Mouse (Mus musculus): ENCODE measurements around the gene BC067074.

The BC067074 gene

DNA sequence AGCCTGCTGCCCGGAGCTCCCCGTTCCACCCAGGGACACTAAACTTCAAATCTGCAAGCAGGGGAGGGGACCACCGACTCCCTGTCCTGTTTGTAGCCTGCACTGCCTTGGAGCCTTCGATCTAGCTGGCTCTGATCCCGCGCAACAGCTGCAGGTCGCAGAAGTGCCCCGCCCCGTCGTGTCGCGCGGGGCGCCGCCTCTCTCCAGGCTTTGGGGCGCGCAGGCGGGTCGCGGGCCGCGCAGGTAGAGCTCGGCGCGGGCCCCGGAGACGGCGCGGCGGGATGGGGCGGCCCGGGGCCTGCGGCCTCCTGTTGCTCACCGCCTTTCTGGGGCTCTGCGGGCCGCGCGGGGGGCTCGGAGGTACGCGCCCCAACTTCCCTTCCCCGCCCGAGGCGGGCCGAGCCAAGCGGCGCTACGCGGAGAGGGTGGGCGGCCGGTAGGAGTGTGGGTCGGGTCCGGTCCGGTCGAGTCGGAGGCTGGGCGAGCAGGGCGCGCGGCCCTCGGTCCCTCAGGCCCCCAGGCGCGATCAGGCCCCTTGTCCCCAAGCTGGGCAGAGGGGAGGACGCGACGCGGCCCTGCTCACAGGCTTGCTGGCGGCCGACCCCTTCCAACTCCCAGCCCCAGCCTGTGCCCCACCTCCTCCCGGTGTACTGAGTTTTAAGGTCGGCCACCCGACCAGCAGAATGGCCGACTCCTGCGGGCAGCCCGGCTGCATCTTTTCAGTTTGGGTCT lies at the start of gene BC067074:
BC067074 (plus strand) TSS at position 185 of the 732 bp plus-strand sequence.
- TF ChIP-seq GATA4 (IDR thresholded peaks at IDR 0.05; ENCODE audit: insufficient replicate concordance, low read length) = no peak

DNA sequence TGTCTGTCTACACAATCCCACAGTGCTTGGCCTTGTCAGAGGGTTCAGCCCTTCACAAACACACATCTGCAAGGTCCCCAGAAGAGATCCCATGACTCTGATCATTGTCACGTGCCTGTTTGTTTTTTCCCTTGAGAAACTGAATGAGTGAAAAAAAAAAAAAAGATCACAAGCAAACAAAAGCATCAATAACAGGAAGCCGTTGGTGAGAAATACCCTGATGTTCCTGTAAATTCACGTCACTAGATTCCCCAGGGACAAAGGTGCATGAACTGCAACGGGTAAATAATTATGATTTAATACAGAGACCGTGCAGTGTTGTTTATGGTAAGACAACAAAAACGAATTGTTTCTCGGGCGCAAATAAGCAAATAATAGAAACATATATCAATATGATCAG lies 47.9 kb upstream of the BC067074 start:
- TF ChIP-seq GATA4 (IDR thresholded peaks at IDR 0.05; ENCODE audit: insufficient replicate concordance, low read length) = no peak

DNA sequence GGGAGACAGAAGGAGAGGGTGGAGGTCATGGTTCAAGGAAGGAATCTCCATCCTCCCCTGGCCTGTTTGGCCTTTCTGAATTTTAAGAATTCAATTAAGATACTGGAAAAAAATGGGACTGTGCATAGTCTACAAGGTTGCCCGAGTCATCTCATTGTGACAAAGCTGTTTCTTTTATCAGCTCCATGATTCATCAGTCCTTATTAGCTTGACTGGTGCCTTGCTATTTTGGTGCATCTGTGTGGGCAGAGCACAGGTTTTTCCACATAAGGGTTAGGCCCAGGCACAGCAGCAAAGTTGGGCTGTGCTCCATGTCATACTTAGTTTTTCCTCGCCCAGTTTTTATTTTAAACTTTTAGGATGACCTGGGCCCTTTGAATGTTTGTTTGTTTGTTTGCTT lies 36.2 kb upstream of the BC067074 start:
- TF ChIP-seq GATA4 (IDR thresholded peaks at IDR 0.05; ENCODE audit: insufficient replicate concordance, low read length) = no peak

DNA sequence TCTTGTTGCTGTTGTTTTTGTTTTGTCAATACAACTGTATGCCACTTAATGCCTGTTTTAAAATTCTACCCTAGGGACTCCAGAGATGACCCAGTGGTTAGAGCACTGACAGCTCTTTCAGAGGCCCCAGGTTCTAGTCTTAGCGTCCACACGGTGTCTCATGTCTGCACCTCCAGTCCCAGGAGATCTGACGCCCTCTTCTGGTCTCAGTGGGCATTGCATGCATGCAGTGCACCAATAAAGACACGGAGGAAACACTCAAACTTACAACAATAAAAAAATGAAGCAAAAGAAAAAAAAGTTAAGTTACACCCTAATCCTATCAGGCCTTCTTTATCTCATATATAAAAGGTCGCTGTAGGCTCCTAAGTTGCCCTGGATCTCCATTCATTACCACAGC lies 35.8 kb upstream of the BC067074 start:
- no peak for TF ChIP-seq GATA4 (IDR thresholded peaks at IDR 0.05; ENCODE audit: insufficient replicate concordance, low read length)

DNA sequence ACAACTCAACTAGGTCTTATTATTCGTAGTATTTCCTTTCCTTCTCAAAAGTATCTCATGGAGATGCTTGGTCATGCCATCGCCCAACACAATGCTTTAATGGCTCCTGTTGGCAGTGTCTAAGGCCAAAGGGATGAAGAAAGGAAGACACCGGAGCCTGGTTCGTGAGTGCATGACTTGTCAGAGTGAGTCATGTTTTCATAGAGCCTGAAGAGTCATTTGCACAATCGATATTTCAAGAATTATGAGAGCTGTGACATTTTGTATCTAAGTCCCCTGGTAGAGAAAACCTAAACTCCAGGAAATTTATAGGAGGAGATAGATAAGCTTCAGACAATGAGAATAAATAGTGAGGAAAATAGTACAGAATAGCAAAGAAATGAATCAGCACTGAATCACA lies 33.7 kb upstream of the BC067074 start:
- no peak for TF ChIP-seq GATA4 (IDR thresholded peaks at IDR 0.05; ENCODE audit: insufficient replicate concordance, low read length)

DNA sequence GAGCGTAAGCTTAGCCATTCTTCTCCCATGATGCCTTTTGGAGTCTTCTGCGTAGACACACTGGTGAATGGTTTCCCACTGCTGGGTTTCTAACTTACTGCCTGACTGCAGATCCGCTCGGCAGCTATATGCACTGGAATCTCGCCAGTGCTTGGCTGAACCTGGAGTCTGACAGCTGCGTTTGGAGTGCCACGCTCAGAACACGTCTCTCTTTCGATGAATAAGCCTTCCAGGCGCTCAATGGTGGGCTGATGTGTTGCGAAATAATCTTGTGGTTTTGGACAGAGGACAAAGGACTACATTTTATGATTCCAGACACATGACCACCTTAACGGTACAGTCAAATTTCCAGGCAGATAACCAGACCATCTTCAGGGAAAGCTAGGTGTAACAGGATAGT lies 30.1 kb upstream of the BC067074 start:
- TF ChIP-seq GATA4 (IDR thresholded peaks at IDR 0.05; ENCODE audit: insufficient replicate concordance, low read length) = no peak

DNA sequence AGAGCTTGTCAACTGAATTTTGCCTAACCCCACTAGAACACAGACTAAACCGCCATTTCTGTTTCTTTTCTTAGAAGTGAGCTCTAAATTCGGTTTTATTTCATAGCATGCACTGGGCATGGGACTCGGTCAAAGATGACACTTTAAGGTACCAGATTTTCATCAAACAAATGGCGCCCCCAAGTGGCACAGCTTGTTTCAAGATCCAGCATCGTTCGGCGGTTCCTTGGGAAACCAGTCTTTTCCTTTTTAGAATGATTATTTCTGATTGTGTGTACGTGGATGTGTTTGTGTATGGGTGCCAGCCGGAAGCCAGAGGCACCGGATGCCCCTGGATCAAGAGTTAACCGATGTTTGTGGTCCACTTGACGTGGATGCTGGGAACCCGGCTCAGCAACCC lies 27.7 kb upstream of the BC067074 start:
- no peak for TF ChIP-seq GATA4 (IDR thresholded peaks at IDR 0.05; ENCODE audit: insufficient replicate concordance, low read length)

DNA sequence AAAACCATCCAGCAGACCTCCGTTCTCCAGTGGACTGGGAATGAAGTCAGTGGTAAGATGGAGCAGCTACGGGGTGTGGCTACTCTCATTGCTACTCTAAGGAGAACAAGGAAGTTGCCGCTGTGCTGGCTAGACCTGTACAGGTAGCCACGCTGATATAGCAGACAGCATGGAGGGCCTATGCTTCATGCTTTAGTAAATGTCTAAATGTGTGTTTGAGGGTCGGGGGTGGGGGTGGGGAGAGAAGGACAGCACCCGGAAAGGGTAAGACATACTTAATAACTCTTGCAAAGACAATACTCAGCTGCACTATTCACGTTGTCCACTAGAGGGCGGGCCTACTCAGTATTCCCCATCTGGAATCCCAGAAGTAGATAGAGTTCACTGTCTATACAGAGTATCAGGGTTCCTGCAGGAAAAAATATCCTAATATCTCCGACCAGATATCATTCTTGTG lies 26.4 kb upstream of the BC067074 start:
- no peak for TF ChIP-seq GATA4 (IDR thresholded peaks at IDR 0.05; ENCODE audit: insufficient replicate concordance, low read length)

DNA sequence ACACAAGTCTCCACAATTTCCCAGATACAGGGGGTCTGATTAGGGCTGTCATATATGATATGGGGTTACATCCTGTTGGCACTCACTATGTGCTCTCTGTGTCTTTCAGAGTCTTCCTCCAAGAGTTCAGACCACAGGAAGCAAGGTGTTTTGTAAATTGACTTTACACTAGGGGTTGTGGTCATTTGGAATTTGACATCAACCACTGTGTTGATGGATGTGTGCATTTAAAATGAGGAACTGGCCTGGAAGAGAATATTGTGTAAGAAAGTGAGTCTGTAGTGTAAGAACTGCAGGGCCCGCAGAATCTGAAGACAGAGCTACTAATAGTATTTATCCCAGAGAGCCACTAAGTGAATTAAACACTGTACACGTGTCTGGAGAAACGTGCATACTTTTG lies 25.8 kb upstream of the BC067074 start:
- TF ChIP-seq GATA4 (IDR thresholded peaks at IDR 0.05; ENCODE audit: insufficient replicate concordance, low read length) = no peak

DNA sequence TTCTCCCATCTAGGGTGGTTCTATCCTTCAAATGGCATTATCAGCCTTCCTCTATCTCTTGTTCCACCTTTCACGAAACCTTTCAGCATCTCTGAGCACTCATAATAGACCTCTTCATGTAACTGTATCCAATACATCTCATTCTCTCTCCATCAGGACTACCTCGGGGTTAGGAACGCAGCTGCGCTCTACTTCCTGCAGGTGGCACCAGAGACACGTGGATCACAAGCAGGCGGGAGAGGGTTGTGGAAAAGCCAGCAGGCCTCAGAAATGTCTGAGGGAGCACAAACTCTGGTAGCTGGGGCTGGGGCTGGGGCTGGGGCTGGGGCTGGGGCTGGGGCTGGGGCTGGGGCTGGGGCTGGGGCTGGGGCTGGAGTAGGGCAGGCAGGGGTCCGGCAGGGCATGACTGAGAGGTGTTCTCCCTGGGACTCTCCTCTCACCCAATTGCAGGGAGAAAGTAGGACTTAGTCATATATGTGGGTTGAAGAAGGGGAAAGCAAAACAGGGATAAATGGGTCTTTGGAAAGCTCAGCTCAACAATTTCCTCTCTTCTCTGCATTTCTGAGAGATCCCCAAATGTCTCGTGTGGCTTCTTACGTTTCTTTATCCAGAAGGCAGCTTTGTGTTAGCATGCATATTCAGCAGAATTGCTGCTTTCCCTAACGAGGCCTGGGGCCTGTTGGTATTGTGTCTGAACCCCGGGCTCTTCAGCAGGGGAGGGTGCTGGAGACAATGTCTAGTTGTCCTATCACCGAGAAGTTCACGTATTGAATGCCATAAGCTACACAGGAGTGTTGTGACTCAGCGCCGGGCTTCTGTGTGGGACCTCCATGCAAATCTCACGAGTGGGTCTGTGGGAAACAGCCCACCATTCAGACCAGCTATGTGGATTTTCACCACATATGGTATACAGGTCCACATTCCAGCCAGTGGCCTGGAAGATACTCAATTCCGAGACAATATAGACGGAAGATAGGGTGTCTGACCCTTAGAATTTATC lies 22.9 kb upstream of the BC067074 start:
- TF ChIP-seq GATA4 (IDR thresholded peaks at IDR 0.05; ENCODE audit: insufficient replicate concordance, low read length) = no peak

DNA sequence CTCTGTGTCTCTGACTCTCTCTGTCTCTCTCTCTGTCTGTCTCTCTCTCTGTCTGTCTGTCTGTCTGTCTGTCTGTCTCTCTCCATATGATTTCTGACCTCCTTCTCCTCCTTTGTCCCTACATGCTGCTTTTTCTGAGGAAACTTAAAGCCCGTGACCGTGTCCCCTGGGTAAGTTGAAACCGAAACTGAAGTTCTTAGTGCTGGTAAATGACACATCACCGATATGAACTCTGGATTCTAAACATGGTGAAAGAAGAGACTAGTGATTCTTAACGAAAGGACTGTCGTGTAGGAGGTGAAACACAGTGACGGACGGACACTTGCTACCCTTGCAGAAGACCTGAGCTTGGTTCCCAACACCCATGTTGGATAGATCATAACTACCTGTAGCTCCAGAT lies 21.8 kb upstream of the BC067074 start:
- no peak for TF ChIP-seq GATA4 (IDR thresholded peaks at IDR 0.05; ENCODE audit: insufficient replicate concordance, low read length)

DNA sequence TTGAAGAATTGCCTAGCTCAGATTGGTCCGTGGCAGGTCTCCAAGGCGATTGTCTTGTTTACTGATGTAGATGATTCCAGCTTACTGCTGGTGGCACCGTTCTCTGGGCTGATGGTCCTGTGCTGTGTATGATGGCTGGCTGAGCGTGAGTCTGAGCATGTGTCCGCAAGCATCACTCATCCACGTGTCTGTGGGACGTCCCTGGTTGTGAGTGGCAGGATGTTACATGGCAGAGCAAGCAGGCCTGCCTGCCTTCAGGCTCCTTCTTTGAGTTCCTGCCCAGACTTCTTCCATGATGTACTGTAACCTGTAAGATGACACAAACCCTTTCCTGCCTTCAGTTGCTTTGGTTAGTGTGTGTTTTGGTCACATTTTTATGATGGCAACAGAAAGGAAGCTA lies 5.8 kb upstream of the BC067074 start:
- no peak for TF ChIP-seq GATA4 (IDR thresholded peaks at IDR 0.05; ENCODE audit: insufficient replicate concordance, low read length)

DNA sequence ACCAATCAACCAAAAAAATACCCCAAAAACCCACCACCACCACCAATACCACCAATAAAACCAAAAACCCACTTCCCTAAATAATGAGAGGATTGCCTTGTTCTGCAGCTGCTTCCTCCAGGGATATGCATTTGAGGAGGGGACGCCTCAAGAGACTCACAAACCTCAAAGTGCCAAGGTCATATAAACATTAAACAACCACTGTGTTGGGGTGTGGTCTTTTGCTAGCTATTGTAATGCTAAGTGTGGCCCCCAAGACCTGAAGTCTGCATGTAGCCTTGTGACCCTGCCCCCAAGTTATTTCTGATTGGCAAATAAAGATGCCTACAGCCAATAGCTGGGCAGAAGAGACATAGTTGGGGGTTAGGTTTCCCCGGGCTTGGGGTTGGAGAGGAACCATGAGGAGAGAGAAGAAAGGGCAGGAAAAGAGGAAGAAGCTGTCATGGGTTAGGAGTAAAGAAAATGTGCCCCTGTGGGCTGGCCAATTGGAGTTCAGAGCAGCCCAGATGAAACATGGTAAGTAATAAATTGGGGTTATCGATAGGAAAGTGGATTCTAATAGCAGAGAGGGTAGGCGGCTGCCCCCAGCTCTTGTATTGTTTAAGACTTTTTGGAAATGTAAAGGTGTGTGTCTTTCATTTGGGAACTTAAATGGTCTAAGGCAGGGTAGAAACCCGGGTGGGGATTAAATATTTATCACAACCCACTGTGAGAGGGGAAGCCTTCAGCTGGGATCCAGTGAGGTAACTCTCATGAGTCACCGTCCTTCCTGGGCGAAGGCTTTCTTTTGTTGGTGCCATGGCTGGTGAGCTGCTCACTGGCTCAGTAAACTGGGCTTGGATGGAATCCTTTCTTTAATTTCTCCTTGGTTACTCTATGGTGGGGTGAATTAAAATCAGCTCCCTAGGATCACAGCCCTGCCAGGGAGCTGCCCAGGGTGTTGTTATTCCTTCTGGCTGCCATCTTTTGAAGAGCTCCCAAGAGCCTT lies 4.5 kb upstream of the BC067074 start:
- TF ChIP-seq GATA4 (IDR thresholded peaks at IDR 0.05; ENCODE audit: insufficient replicate concordance, low read length) = no peak

DNA sequence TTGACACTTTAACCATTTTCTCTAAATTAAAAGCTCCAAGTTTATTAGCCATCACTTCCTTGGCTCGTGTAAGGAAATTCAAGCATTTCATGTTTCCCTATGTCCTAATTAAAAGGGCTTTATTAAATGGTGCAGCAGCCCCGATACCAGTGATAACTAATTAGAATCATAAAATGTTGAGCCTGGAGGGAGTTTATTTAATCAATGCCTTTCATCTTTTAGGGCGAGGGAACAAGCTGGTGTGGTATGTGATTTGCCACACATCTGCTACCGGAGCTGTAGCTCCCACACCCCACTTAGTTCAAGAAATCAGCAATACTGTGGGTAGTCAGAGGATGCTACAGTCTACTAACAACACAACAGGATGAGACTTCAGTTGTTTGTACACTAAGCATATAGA lies 3.2 kb upstream of the BC067074 start:
- no peak for TF ChIP-seq GATA4 (IDR thresholded peaks at IDR 0.05; ENCODE audit: insufficient replicate concordance, low read length)

DNA sequence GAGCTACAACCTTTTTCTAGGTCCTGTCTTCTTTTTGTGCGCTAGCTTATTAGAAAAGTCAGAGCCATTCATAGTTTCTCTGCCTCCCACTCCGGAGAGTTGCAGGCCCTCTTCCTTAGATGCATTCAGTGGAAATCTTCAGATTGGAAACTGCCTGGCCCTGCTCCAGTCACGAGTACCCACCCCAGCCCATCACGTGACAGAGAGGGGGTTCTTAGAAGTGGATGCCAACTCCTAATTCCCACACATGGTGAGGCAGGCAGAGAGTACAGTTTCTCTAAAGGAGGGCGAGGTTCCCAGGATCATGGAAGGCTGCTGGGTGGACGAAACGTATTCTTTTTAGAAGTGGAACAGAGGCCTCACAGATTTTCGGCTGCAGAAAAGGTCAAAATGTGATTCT lies 958 bp upstream of the BC067074 start:
- no peak for TF ChIP-seq GATA4 (IDR thresholded peaks at IDR 0.05; ENCODE audit: insufficient replicate concordance, low read length)

Measured in liver, adult (tissue).